Mouse (Mus musculus): ENCODE data around the gene Decr2. TPM values are rescaled to one million over a fixed set of nuclear protein-coding genes. Genes with fewer than 3 reads are reported as not detected.

Decr2 gene
- polyA plus RNA-seq, 1 experiment, result 30.7 TPM

GRCm38 (mm10) chr17:26095121-26095740 is 5.1 kb upstream of the Decr2 start, which contains the start of gene Nme4:
Nme4 (minus strand) TSS chr17:26095602.
- Histone ChIP-seq H3K4me1 (ENCODE audit: control insufficient read depth, insufficient read depth, low read length) (peaks cover 5% of the 10 kb centered on the region), H3K4me3 (ENCODE audit: insufficient read depth, low read length) (peak within 1 kb of the TSS; percentile 67), H3K27ac (ENCODE audit: insufficient read depth, low read depth, low read length) (peak within 1 kb of the TSS; percentile 40)
- TF ChIP-seq CTCF (IDR thresholded peaks at IDR 0.05; ENCODE audit: low read depth, low read length), result no peak
- TF ChIP-seq POLR2A (IDR thresholded peaks at IDR 0.05; ENCODE audit: borderline replicate concordance, low read depth, low read length), result no peak

DNA sequence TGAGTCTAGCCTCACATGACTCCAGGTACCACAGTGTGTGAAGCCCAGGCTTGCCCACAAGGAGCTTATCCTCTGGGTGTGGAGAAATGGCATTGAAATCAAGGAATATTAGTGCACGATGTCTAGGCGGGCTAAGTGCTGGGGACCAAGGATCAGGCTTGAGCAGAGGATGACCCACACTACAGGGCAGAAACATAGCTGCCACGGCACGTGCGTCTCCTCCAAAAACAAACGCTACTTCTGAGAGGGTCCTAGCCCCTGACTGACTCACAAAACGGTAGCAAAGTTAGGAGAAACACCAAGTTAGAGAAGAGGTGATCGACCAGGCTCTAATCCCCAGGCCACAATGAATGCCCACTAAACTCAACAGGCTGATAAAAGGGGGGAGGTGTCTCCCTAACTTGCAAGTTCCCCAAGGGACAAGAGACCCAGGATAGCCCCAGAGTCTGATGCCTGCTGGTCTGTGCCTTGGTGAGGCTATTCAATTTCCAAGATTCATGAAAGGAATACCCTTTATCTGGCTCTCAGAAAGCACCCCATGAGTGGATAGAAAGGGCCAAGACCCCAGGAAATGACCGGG is 4.5 kb upstream of the Decr2 start:
- Histone ChIP-seq H3K4me3 (ENCODE audit: insufficient read depth, low read length) (peak overlapping the region; percentile 67), H3K4me1 (ENCODE audit: control insufficient read depth, insufficient read depth, low read length) (peaks cover 5% of the 10 kb centered on the region), H3K27ac (ENCODE audit: insufficient read depth, low read depth, low read length) (peak overlapping the region; percentile 40; the same call in 1 of the 2 replicates)
- TF ChIP-seq POLR2A (IDR thresholded peaks at IDR 0.05; ENCODE audit: borderline replicate concordance, low read depth, low read length) (no peak), CTCF (IDR thresholded peaks at IDR 0.05; ENCODE audit: low read depth, low read length) (no peak)

GRCm38 (mm10) chr17:26087059-26087564 is 3.0 kb downstream of the Decr2 start:
- no peak overlapping the region for H3K4me3 ChIP-seq (ENCODE audit: insufficient read depth, low read length)
- H3K27ac ChIP-seq (ENCODE audit: insufficient read depth, low read depth, low read length), result no peak overlapping the region
- TF ChIP-seq CTCF (IDR thresholded peaks at IDR 0.05; ENCODE audit: low read depth, low read length), result no peak
- TF ChIP-seq POLR2A (IDR thresholded peaks at IDR 0.05; ENCODE audit: borderline replicate concordance, low read depth, low read length), result no peak
- H3K4me1 ChIP-seq (ENCODE audit: control insufficient read depth, insufficient read depth, low read length), result no peaks in the 10 kb centered on the region

- no peak overlapping the region for H3K27ac ChIP-seq (ENCODE audit: insufficient read depth, low read depth, low read length)
- no peak for TF ChIP-seq CTCF (IDR thresholded peaks at IDR 0.05; ENCODE audit: low read depth, low read length)
- no peak for TF ChIP-seq POLR2A (IDR thresholded peaks at IDR 0.05; ENCODE audit: borderline replicate concordance, low read depth, low read length)
- H3K4me1 ChIP-seq (ENCODE audit: control insufficient read depth, insufficient read depth, low read length), result no peaks in the 10 kb centered on the region
- H3K4me3 ChIP-seq (ENCODE audit: insufficient read depth, low read length), result no peak overlapping the region
These were observed 9.3 kb downstream of the Decr2 start for GRCm38 (mm10) chr17:26080867-26081266.

DNA sequence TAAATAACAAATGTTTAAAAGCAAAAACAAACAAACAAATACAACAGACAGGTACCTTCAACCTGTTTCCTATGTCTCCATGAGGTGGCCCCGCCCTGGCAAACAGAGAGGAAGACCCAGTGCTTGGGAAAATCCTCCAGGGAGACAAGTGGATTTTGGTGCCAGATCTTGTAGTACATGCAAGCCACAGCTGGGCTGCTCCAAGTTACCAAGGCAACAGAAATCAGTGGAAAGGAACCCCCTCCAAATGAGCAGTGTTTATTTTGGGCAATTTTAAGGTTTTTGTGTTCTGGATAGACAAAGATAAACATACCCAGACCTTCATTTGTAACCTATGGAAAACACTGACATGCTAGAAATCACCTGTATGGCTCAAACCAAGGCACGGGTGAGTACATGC is 11.3 kb downstream of the Decr2 start:
- Histone ChIP-seq H3K27ac (ENCODE audit: insufficient read depth, low read depth, low read length) (no peak overlapping the region), H3K4me3 (ENCODE audit: insufficient read depth, low read length) (no peak overlapping the region), H3K4me1 (ENCODE audit: control insufficient read depth, insufficient read depth, low read length) (no peaks in the 10 kb centered on the region)
- no peak for TF ChIP-seq CTCF (IDR thresholded peaks at IDR 0.05; ENCODE audit: low read depth, low read length)
- no peak for TF ChIP-seq POLR2A (IDR thresholded peaks at IDR 0.05; ENCODE audit: borderline replicate concordance, low read depth, low read length)

DNA sequence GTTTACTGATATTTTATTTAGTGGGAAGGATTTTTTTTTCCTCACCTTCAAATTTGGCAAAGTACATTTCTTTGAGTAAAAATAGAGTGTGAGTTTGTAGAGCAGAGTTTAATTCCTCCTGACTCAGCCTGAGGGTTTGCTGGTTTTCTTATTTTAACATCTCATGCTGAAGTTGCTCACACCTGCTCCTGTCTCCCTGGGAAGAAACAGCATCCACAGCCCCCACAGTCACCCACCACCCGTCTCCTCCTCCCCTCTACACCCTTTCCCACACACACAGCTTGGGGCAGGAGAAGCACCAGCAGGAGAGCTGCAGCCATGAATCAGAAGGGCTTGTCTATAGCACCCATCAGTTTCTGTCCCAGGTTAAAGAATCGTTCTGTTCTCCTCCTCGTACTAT is 14.9 kb downstream of the Decr2 start:
- Histone ChIP-seq H3K4me3 (ENCODE audit: insufficient read depth, low read length) (no peak overlapping the region), H3K27ac (ENCODE audit: insufficient read depth, low read depth, low read length) (no peak overlapping the region), H3K4me1 (ENCODE audit: control insufficient read depth, insufficient read depth, low read length) (no peaks in the 10 kb centered on the region)
- TF ChIP-seq POLR2A (IDR thresholded peaks at IDR 0.05; ENCODE audit: borderline replicate concordance, low read depth, low read length) (no peak), CTCF (IDR thresholded peaks at IDR 0.05; ENCODE audit: low read depth, low read length) (no peak)

DNA sequence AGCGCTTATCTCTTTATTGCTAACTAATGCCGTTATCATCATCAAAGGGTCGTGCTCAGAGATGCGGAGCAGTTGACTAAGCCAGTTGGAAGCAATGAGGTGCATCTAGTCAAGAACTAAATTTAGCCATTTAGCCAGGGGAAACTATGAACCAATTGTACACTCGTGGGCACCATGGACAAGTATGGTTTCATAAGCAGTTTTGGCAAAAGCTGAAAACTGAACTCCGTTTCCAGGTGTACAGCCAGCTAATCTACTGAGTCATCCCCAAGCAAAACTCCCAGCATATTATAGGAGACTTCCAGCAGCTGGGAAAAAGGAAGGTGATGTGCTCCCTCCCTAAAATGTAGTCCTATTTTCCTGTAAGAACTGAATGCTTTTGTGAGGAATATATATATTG is 20.0 kb downstream of the Decr2 start:
- peaks cover 17% of the 10 kb centered on the region for H3K4me1 ChIP-seq (ENCODE audit: control insufficient read depth, insufficient read depth, low read length)
- H3K27ac ChIP-seq (ENCODE audit: insufficient read depth, low read depth, low read length), result no peak overlapping the region
- H3K4me3 ChIP-seq (ENCODE audit: insufficient read depth, low read length), result peak overlapping the region; percentile 87; the same call in 1 of the 2 replicates
- TF ChIP-seq POLR2A (IDR thresholded peaks at IDR 0.05; ENCODE audit: borderline replicate concordance, low read depth, low read length), result no peak

- Histone ChIP-seq H3K27ac (ENCODE audit: insufficient read depth, low read depth, low read length) (no peak within 1 kb of the TSS), H3K4me3 (ENCODE audit: insufficient read depth, low read length) (peak within 1 kb of the TSS; percentile 87)
These were observed 21.1 kb downstream of the Decr2 start, which contains the start of gene Rab11fip3 for GRCm38 (mm10) chr17:26068831-26069739. Rab11fip3 (minus strand) TSS chr17:26069555.

DNA sequence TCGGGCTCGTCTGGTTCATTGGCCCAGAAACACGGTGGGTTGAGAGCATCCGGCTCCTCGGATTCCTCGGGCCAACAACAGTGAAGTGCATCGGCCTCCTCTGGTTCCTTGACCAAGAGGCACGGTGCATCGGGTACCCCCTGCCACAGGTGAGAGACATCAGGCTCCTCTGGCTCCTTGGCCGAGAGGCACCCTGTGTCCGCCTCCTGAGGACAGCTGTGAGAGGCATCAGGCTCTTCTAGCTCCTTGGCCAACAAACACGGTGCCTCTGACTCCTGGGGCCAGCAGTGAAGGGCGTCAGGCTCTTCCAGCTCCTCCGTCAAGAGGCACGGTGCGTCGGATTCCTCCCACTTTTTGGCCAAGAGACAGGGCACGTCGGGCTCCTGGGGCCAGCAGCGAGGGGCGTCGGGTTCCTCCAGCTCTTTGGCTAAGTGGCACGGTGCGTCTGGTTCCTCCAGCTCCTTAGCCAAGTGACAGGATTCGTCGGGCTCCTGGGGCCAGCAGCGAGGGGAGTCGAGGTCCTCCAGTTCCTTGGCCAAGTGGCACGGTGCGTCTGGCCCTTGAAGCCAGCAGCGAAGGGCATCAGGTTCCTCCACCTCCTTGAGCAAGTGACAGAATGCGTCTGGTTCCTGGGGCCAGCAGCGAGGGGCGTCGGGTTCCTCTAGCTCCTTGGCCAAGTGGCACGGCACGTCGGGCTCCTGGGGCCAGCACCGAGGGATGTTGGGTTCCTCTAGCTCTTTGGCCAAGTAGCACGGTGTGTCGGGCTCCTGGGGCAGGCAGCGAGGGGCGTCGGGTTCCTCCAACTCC is 21.9 kb downstream of the Decr2 start:
- no peak for TF ChIP-seq CTCF (IDR thresholded peaks at IDR 0.05; ENCODE audit: low read depth, low read length)
- no peak for TF ChIP-seq POLR2A (IDR thresholded peaks at IDR 0.05; ENCODE audit: borderline replicate concordance, low read depth, low read length)
- H3K4me1 ChIP-seq (ENCODE audit: control insufficient read depth, insufficient read depth, low read length), result peaks cover 17% of the 10 kb centered on the region
- H3K4me3 ChIP-seq (ENCODE audit: insufficient read depth, low read length), result peak overlapping the region; percentile 87
- no peak overlapping the region for H3K27ac ChIP-seq (ENCODE audit: insufficient read depth, low read depth, low read length)

More at GRCm38 (mm10) chr17:26068831-26069739, 21.1 kb downstream of the Decr2 start, which contains the start of gene Rab11fip3:
- TF ChIP-seq CTCF (IDR thresholded peaks at IDR 0.05; ENCODE audit: low read depth, low read length) (no peak), POLR2A (IDR thresholded peaks at IDR 0.05; ENCODE audit: borderline replicate concordance, low read depth, low read length) (no peak)
- H3K4me1 ChIP-seq (ENCODE audit: control insufficient read depth, insufficient read depth, low read length), result peaks cover 17% of the 10 kb centered on the region
